Mouse (Mus musculus) bone marrow macrophage, adult 2 months (primary cell): ENCODE measurements around the gene Tarbp1. TPM values are rescaled to one million over a fixed set of nuclear protein-coding genes. Genes with fewer than 3 reads are reported as not detected.

Source experiments
- H3K27ac ChIP-seq: 2 replicates; pipeline ENCODE4 v1.5.1; 2012; ENCODE audit warnings: low read depth, low read length; ENCODE audit not compliant: insufficient read depth
- H3K4me1 ChIP-seq: 2 replicates; pipeline ENCODE4 v1.6.1; 2012; ENCODE audit warnings: low read length; ENCODE audit not compliant: control insufficient read depth, insufficient read depth
- H3K4me3 ChIP-seq: 2 replicates; pipeline ENCODE4 v1.5.1; 2012; ENCODE audit warnings: mild to moderate bottlenecking, low read length, moderate library complexity; ENCODE audit not compliant: insufficient read depth
- CTCF ChIP-seq: IDR thresholded peaks from 2 replicates; pipeline ENCODE4 v1.5.1; 2012; ENCODE audit warnings: low read depth, mild to moderate bottlenecking, low read length, moderate library complexity
- POLR2A ChIP-seq: IDR thresholded peaks from 2 replicates; pipeline ENCODE4 v1.6.1; 2012; ENCODE audit warnings: mild to moderate bottlenecking, low read depth, low read length, borderline replicate concordance
- polyA plus RNA-seq: library from polyadenylated mRNA; stranded (reverse); fragments of >200 nt; gene quantifications from 2 replicates; pipeline ENCODE4 v1.2.4, GENCODE M21; 2012; ENCODE audit not compliant: missing spikeins, insufficient read depth, insufficient read length

The Tarbp1 gene
- polyA plus RNA-seq, 1 experiment: 2.1 TPM

- no peaks in the 10 kb centered on the region for H3K4me1 ChIP-seq
- no peak for TF ChIP-seq POLR2A
- TF ChIP-seq CTCF: no peak
- H3K4me3 ChIP-seq: no peak overlapping the region
- H3K27ac ChIP-seq: no peak overlapping the region
These were observed 95.3 kb downstream of the Tarbp1 start for GRCm38 (mm10) chr8:126379580-126379979.

Other genes starting within 250 kb of the Tarbp1 start
- not detected in 2 replicates for gene Slc35f3, start 176.5 kb downstream of the Tarbp1 start, polyA plus RNA-seq
- gene Coa6, start 52.5 kb downstream of the Tarbp1 start, polyA plus RNA-seq: 29.4 and 31.6 TPM in 2 replicates
- 163 and 167 TPM in 2 replicates for gene Irf2bp2, start 118.9 kb upstream of the Tarbp1 start, polyA plus RNA-seq